14 mouse cellular contexts compared by ENCODE assay signal in genomic region chr8:45559176-45559820, GRCm38 (mm10). TPM values are rescaled to one million over a fixed set of nuclear protein-coding genes. Genes with fewer than 3 reads are reported as not detected.
DNase-seq lines count a peak whose midpoint lies in the region; ATAC-seq and TF ChIP-seq lines count a peak whose summit lies in the region.
"Had no signal": no experiment of that assay in that cellular context is flagged by ENCODE, and none has a peak within 500 bp of the region (broad histone marks: within the 10 kb centered on the region; RNA-seq: fewer than 3 reads in every experiment).

No protein-coding gene starts in this region.

- DNase-seq in liver, adult 2 months (ENCODE audit: extremely low read depth, low read depth, low spot score): peak; percentile 58
- no peak for DNase-seq in liver, embryonic 11.5 days (ENCODE audit: low spot score)
- DNase-seq in forebrain, embryonic 14.5 days (ENCODE audit: low spot score): peak; percentile 25
- DNase-seq in layer of hippocampus, adult 9-10 months (ENCODE audit: low spot score): peak; percentile 30
- peak; percentile 22 for DNase-seq in right cerebral cortex, postnatal 14 days
- DNase-seq in urinary bladder, postnatal 25 days (ENCODE audit: low spot score): no peak
- DNase-seq in cerebellum, adult 18-20 months: no peak
- no peak for DNase-seq in cerebellum, postnatal 25 days
- DNase-seq: gastrocnemius, postnatal 36 days; kidney, adult 11 months; thymus, adult 2 months had no signal

- no peak for TF ChIP-seq POLR2A in liver, adult 2 months (IDR thresholded peaks at IDR 0.05; ENCODE audit: extremely low read depth, insufficient read depth, low read length)

- H3K9me3 ChIP-seq in liver, embryonic 11.5 days (ENCODE audit: control insufficient read depth, low read length): no peaks in the 10 kb centered on the region
- H3K9me3 ChIP-seq in forebrain, embryonic 14.5 days (replicated peaks; ENCODE audit: control insufficient read depth, low read length): no peaks in the 10 kb centered on the region
- H3K9me3 ChIP-seq: embryonic facial prominence, embryonic 12.5 days; liver, embryonic 15.5 days; neural tube, embryonic 13.5 days had no signal

- H3K79me2 ChIP-seq in liver, adult 2 months (ENCODE audit: control insufficient read depth, insufficient read depth, low read length): no peaks in the 10 kb centered on the region

- WGBS in liver, adult 2 months: 56% methylated on average over 6 of the region's 6 CpGs
- WGBS in liver, embryonic 11.5 days: 84% methylated on average over 6 of the region's 6 CpGs
- WGBS in forebrain, embryonic 14.5 days: 82% methylated on average over 6 of the region's 6 CpGs

- H3K27ac ChIP-seq in liver, adult 2 months (replicated peaks; ENCODE audit: insufficient read depth, low read depth, low read length): no peak overlapping the region
- H3K27ac ChIP-seq in liver, embryonic 11.5 days (ENCODE audit: low read depth, low read length): no peak overlapping the region
- H3K27ac ChIP-seq in forebrain, embryonic 14.5 days (ENCODE audit: low read depth, low read length): peak overlapping the region; percentile 65
- H3K27ac ChIP-seq: embryonic facial prominence, embryonic 12.5 days; liver, embryonic 15.5 days; neural tube, embryonic 13.5 days had no signal

- no peak overlapping the region for H3K4me2 ChIP-seq in liver, embryonic 11.5 days
- no peak overlapping the region for H3K4me2 ChIP-seq in forebrain, embryonic 14.5 days (ENCODE audit: low read length)
- H3K4me2 ChIP-seq: embryonic facial prominence, embryonic 12.5 days; liver, embryonic 15.5 days; neural tube, embryonic 13.5 days had no signal

- H3K36me3 ChIP-seq in liver, adult 2 months (ENCODE audit: control insufficient read depth, insufficient read depth, low read length): no peaks in the 10 kb centered on the region
- H3K36me3 ChIP-seq in liver, embryonic 11.5 days (ENCODE audit: control insufficient read depth, insufficient read depth, low read length): no peaks in the 10 kb centered on the region
- no peaks in the 10 kb centered on the region for H3K36me3 ChIP-seq in forebrain, embryonic 14.5 days (ENCODE audit: control insufficient read depth, insufficient read depth, low read length)
- H3K36me3 ChIP-seq: embryonic facial prominence, embryonic 12.5 days; liver, embryonic 15.5 days; neural tube, embryonic 13.5 days had no signal

- no peak overlapping the region for H3K4me3 ChIP-seq in liver, adult 2 months (ENCODE audit: insufficient read depth, low read depth, low read length)
- no peak overlapping the region for H3K4me3 ChIP-seq in liver, embryonic 11.5 days (ENCODE audit: low read depth, low read length)
- no peak overlapping the region for H3K4me3 ChIP-seq in forebrain, embryonic 14.5 days (ENCODE audit: low read depth, low read length)
- H3K4me3 ChIP-seq: embryonic facial prominence, embryonic 12.5 days; liver, embryonic 15.5 days; neural tube, embryonic 13.5 days had no signal

- no peaks in the 10 kb centered on the region for H3K27me3 ChIP-seq in liver, adult 2 months (ENCODE audit: control insufficient read depth, insufficient read depth, low read length)
- no peaks in the 10 kb centered on the region for H3K27me3 ChIP-seq in liver, embryonic 11.5 days (replicated peaks; ENCODE audit: control insufficient read depth, insufficient read depth, low read length)
- no peaks in the 10 kb centered on the region for H3K27me3 ChIP-seq in forebrain, embryonic 14.5 days (replicated peaks; ENCODE audit: control insufficient read depth, insufficient read depth, low read length)
- H3K27me3 ChIP-seq: embryonic facial prominence, embryonic 12.5 days; liver, embryonic 15.5 days; neural tube, embryonic 13.5 days had no signal

- H3K9ac ChIP-seq in liver, adult 2 months (ENCODE audit: low read depth, low read length): no peak overlapping the region
- no peak overlapping the region for H3K9ac ChIP-seq in liver, embryonic 11.5 days (ENCODE audit: low read depth, low read length)
- H3K9ac ChIP-seq in forebrain, embryonic 14.5 days (ENCODE audit: low read length): no peak overlapping the region
- H3K9ac ChIP-seq: embryonic facial prominence, embryonic 12.5 days; liver, embryonic 15.5 days; neural tube, embryonic 13.5 days had no signal

- no peak for ATAC-seq in liver, embryonic 11.5 days (replicated peaks; ENCODE audit: low FRiP score)
- ATAC-seq in forebrain, embryonic 14.5 days: no peak

- H3K4me1 ChIP-seq in liver, adult 2 months (ENCODE audit: control insufficient read depth, insufficient read depth, low read length): no peaks in the 10 kb centered on the region
- H3K4me1 ChIP-seq in liver, embryonic 11.5 days (replicated peaks; ENCODE audit: control insufficient read depth, insufficient read depth, low read length): no peaks in the 10 kb centered on the region
- H3K4me1 ChIP-seq in forebrain, embryonic 14.5 days (ENCODE audit: control insufficient read depth, insufficient read depth, low read length): peaks cover 24% of the 10 kb centered on the region
- H3K4me1 ChIP-seq: embryonic facial prominence, embryonic 12.5 days; liver, embryonic 15.5 days had no signal

- TF ChIP-seq CTCF in liver, adult 2 months (IDR thresholded peaks at IDR 0.05; ENCODE audit: low read depth, low read length): no peak

RNA-seq across cellular contexts. Expression of gene Sorbs2, which starts 51.7 kb away (rescaled TPM):
- total RNA-seq in liver, adult 2 months (2014; rRNA removed): 40.7 and 60.9 TPM in 2 replicates
- polyA plus RNA-seq in liver, adult 2 months (2012; rRNA removed): 49.3 and 51.9 TPM in 2 replicates
- 5.7 and 6.5 TPM in 2 replicates for polyA plus RNA-seq in liver, embryonic 11.5 days (2014; fragmentation: Nextera tagmentation; extraction: Ambion mirVana)
- 72.8 and 78.0 TPM in 2 replicates for polyA plus RNA-seq in forebrain, embryonic 14.5 days (2014; fragmentation: Nextera tagmentation; extraction: Ambion mirVana)

Comparison
In these comparisons a context has a peak if more than half of its experiments do, and no peak if none do; other contexts are left out.
1. DNase-seq: peak in liver, adult 2 months (single experiment), forebrain, embryonic 14.5 days (single experiment), layer of hippocampus, adult 9-10 months (single experiment) and right cerebral cortex, postnatal 14 days (single experiment); none in liver, embryonic 11.5 days (single experiment), urinary bladder, postnatal 25 days (single experiment), cerebellum, adult 18-20 months (0 of 2) and cerebellum, postnatal 25 days (0 of 2).